Mouse (Mus musculus) hindbrain, embryonic 12.5 days (tissue): ENCODE measurements around the gene Lsm7. TPM values are rescaled to one million over a fixed set of nuclear protein-coding genes. Genes with fewer than 3 reads are reported as not detected.

ENCODE experiments used
- ATAC-seq: fragments of 200-750 bp; cut with Nextera tagmentation; 2 replicates; pipeline ENCODE4 v1.8.0; 2017; ENCODE audit warnings: moderate TSS enrichment; ENCODE audit not compliant: low FRiP score
- H3K27ac ChIP-seq: fragments of 300-500 bp; sonication (generic); 2 replicates; pipeline ENCODE4 v1.5.1; 2016; ENCODE audit warnings: mild to moderate bottlenecking
- H3K27me3 ChIP-seq: fragments of 300-500 bp; sonication (generic); 2 replicates; pipeline ENCODE4 v1.6.1; 2016; ENCODE audit warnings: mild to moderate bottlenecking
- H3K36me3 ChIP-seq: fragments of 300-500 bp; sonication (generic); 2 replicates; pipeline ENCODE4 v1.6.1; 2016; ENCODE audit warnings: mild to moderate bottlenecking
- H3K4me1 ChIP-seq: fragments of 300-500 bp; sonication (generic); 2 replicates; pipeline ENCODE4 v1.6.1; 2016
- H3K4me2 ChIP-seq: fragments of 300-500 bp; sonication (generic); replicated peaks from 2 replicates; pipeline ENCODE4 v1.6.1; 2016; ENCODE audit warnings: mild to moderate bottlenecking
- H3K4me3 ChIP-seq: fragments of 300-500 bp; sonication (generic); 2 replicates; pipeline ENCODE4 v1.5.1; 2016; ENCODE audit warnings: mild to moderate bottlenecking
- H3K9ac ChIP-seq: fragments of 300-500 bp; sonication (generic); 2 replicates; pipeline ENCODE4 v1.6.1; 2016; ENCODE audit warnings: mild to moderate bottlenecking, moderate library complexity
- H3K9me3 ChIP-seq: fragments of 300-500 bp; sonication (generic); replicated peaks from 2 replicates; pipeline ENCODE4 v1.6.1; 2016; ENCODE audit warnings: mild to moderate bottlenecking
- WGBS: fragments of 180-500 bp; shearing (Covaris S2); methylation state at CpG from one replicate; pipeline ENCODE4 v1.1.7; 2016; 5-methylcytosine and 5-hydroxymethylcytosine counted together
- polyA plus RNA-seq: library from polyadenylated mRNA; unstranded; fragments of >200 nt; fragmentation: Nextera tagmentation; extraction: Ambion mirVana; gene quantifications from 2 replicates; pipeline ENCODE4 v1.2.1, GENCODE M21; 2016

Gene Lsm7
- polyA plus RNA-seq = 214 and 250 TPM in 2 replicates

DNA sequence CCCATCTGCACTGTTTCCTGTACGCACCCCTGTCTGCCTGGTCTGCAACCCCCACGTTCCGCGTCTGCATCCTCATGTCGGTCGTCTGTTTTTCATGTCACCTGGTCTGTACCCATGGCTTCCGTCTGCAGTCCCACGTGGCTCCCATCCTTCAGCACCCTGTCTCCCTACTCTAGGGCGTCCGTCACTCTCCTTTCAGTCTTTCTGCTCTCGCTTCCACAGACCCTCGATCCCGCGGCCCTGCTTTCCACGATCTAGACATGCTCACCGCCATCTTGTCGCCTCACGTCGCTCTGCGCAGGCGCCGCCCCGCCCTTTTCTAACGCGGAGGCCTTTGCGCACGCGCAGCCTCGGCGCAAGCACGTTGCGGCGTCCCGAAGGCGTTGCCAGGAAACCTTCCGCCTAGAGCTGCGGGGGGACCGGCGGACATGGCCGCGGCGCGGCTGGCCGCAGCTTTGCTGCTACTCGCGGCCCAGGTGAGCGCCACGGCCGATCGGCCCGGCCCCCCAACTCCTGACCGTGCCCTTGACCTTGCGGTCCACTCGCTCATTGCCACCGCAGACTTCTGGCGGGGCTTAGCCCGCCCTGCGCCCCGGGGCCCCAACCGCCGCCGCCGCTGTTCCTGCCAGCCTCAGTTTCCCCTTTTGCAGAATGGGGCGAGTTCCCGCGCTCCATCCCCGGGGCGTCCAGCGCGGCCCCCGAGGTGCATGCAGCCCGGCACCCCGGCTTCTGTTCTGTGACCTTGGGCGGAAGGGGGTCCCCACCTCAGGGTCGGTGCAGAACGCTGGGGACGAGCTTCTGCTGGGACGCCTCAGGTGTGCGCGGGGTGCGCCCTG, at the start of gene Lsm7, which contains the start of gene Sppl2b:
Gene Lsm7 (minus strand): TSS at position 297 of the 836 bp plus-strand sequence.
Gene Sppl2b (plus strand): TSS at position 363 of the 836 bp plus-strand sequence.
- H3K27me3 ChIP-seq = no peaks in the 10 kb centered on the region; the same call in 1 of the 2 replicates
- peak within 1 kb of the TSS; percentile 79 for H3K4me3 ChIP-seq
- H3K9me3 ChIP-seq = no peaks in the 10 kb centered on the region
- WGBS = under 1% methylated on average over 79 of the region's 81 CpGs
- peak within 1 kb of the TSS; percentile 88 for H3K4me2 ChIP-seq
- peaks cover 40% of the 10 kb centered on the region for H3K4me1 ChIP-seq
- ATAC-seq = peak; percentile 76
- H3K36me3 ChIP-seq = peaks cover 25% of the 10 kb centered on the region
- H3K9ac ChIP-seq = peak within 1 kb of the TSS; percentile 86
- peak within 1 kb of the TSS; percentile 32 for H3K27ac ChIP-seq

- Histone ChIP-seq H3K36me3 (peaks cover 76% of the 10 kb centered on the region), H3K9me3 (no peaks in the 10 kb centered on the region), H3K4me3 (no peak overlapping the region; the same call in 1 of the 2 replicates), H3K27ac (no peak overlapping the region), H3K27me3 (no peaks in the 10 kb centered on the region), H3K4me2 (no peak overlapping the region), H3K4me1 (peaks cover 3% of the 10 kb centered on the region), H3K9ac (no peak overlapping the region)
- ATAC-seq = no peak
- 92% methylated on average over 11 of the region's 11 CpGs for WGBS
Measured at GRCm38 (mm10) chr10:80904709-80905108, 49.7 kb upstream of the Lsm7 start.

- no peak overlapping the region for H3K9ac ChIP-seq
- no peak overlapping the region; the same call in 1 of the 2 replicates for H3K4me3 ChIP-seq
- 88% methylated on average over 28 of the region's 28 CpGs for WGBS
- no peak for ATAC-seq
- H3K27me3 ChIP-seq = no peaks in the 10 kb centered on the region
- no peaks in the 10 kb centered on the region for H3K9me3 ChIP-seq
- no peak overlapping the region for H3K27ac ChIP-seq
- H3K4me1 ChIP-seq = peaks cover 8% of the 10 kb centered on the region
- no peak overlapping the region for H3K4me2 ChIP-seq
- H3K36me3 ChIP-seq = peaks cover 76% of the 10 kb centered on the region
Measured at GRCm38 (mm10) chr10:80904004-80904693, 49.1 kb upstream of the Lsm7 start.

DNA sequence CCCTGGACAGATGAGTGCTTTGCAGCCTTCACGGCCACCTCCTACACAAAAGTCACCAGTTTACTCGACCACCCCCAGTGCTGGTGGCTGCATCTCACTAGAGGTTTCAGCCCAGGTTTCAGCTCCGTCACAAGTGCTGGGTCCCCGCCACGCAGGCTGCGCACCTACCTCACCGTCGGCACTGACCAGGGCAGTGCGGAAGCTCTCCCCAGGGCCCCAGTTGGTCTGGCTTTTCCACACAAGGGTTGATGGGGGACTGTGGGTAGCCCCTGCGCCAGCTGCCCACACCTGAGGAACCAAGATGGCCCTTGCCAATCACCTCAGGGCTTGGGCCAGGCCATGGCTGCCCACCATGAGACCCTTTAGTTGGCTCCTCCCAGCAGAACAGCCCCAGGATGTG, 48.3 kb upstream of the Lsm7 start:
- Histone ChIP-seq H3K27ac (no peak overlapping the region), H3K36me3 (peaks cover 75% of the 10 kb centered on the region), H3K4me2 (no peak overlapping the region), H3K4me1 (peaks cover 16% of the 10 kb centered on the region), H3K9ac (no peak overlapping the region), H3K4me3 (no peak overlapping the region), H3K9me3 (no peaks in the 10 kb centered on the region), H3K27me3 (no peaks in the 10 kb centered on the region)
- 91% methylated on average over 10 of the region's 10 CpGs for WGBS
- ATAC-seq = no peak

GRCm38 (mm10) chr10:80902273-80902940, 47.4 kb upstream of the Lsm7 start:
- H3K27me3 ChIP-seq = no peaks in the 10 kb centered on the region
- no peak overlapping the region for H3K4me2 ChIP-seq
- H3K9me3 ChIP-seq = no peaks in the 10 kb centered on the region
- peaks cover 20% of the 10 kb centered on the region for H3K4me1 ChIP-seq
- peaks cover 73% of the 10 kb centered on the region for H3K36me3 ChIP-seq
- H3K4me3 ChIP-seq = no peak overlapping the region
- no peak overlapping the region for H3K27ac ChIP-seq
- no peak for ATAC-seq
- H3K9ac ChIP-seq = no peak overlapping the region
- 95% methylated on average over 9 of the region's 9 CpGs for WGBS

GRCm38 (mm10) chr10:80901409-80902272, 46.6 kb upstream of the Lsm7 start:
- Histone ChIP-seq H3K4me2 (peak overlapping the region; percentile 28), H3K27ac (peak overlapping the region; percentile 69), H3K4me1 (peaks cover 20% of the 10 kb centered on the region), H3K36me3 (peaks cover 68% of the 10 kb centered on the region), H3K9ac (peak overlapping the region; percentile 15; the same call in 1 of the 2 replicates), H3K27me3 (no peaks in the 10 kb centered on the region), H3K9me3 (no peaks in the 10 kb centered on the region), H3K4me3 (no peak overlapping the region)
- no peak; the same call in 1 of the 2 replicates for ATAC-seq
- WGBS = 91% methylated on average over 19 of the region's 19 CpGs

DNA sequence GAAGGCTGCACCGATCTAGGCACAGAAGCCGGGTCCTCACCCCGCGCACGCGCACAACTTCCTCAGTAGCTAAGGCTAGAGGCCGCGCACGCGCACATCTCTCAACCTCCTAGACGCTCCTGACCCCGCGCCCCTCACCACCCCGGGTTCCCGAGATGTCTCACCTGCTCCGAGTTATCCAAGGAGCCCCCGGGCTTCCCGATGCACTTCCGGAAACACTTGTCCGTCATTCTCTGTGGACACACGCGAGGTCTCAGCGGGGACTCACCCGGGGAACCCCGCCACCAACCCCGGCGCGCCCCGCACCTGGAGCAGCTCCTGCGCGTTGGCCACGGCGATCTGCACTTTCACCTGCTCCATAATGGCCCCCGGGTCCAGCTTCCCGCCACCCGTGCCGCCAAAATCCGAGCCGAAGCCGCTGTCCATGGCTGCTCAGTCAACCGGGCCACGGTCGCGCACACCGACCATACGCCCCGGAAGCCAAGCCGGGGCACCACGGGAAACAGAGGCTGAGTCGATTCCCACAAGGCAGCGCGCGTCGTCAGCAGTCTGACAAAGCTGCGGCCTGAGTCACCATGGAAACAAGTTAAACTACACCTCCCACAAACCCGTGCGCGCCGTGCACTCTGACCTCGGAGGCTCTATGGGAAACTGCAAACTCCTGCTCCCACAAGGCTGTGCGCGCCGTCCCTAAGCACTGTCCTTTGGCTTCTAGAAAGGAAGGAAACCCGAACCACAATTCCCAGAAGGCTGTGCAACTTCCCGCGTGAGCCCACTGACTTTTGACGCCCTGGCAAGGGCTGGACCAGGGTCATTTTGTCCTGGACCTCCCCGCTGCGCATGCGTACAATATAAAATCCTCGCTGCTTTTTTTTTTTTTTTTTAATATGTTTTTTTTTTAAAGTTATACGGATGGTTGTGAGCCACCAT, 45.6 kb upstream of the Lsm7 start, which contains the start of gene Timm13:
Gene Timm13 (minus strand): TSS at position 652 of the 930 bp plus-strand sequence.
- peak within 1 kb of the TSS; percentile 94 for H3K4me2 ChIP-seq
- peaks cover 20% of the 10 kb centered on the region for H3K4me1 ChIP-seq
- peak within 1 kb of the TSS; percentile 73 for H3K9ac ChIP-seq
- WGBS = under 1% methylated on average over 72 of the region's 72 CpGs
- peak within 1 kb of the TSS; percentile 67 for H3K4me3 ChIP-seq
- H3K27me3 ChIP-seq = no peaks in the 10 kb centered on the region
- ATAC-seq = peak; percentile 94
- no peaks in the 10 kb centered on the region for H3K9me3 ChIP-seq
- peaks cover 58% of the 10 kb centered on the region for H3K36me3 ChIP-seq
- H3K27ac ChIP-seq = peak within 1 kb of the TSS; percentile 83

DNA sequence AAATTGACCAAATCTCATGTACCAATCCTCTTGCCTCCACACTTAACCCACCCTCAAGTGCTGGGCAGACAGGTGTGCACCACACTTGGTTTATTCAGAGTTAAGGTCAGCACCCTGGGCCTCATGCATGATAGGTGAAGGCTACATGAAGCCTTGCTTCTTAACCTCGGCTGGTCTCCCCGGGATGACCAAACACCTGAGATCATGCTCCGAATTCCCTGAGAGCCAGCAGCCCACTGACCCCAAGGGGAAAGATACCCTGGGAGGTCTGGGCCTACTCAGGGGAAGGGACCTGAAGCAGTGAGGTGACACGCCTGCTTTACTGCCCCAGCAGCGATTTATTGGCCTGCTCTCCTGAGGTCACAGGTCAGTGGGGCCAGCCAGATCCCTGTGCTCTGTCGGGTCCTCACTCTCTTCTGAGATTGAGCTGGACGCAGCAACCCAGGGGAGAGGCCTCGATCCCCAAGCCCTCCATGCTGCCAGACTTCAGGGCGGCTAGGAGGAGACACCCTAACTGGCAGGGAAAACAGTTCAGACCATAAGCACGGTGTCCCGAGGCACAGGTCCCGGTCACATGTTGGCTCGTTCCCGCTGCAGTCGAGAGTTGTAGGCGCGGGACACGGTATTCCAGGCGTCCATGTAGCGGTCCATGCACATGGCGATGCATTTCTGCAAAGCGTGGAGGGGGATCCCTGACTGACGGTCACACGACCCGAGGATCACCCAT, 44.7 kb upstream of the Lsm7 start:
- peak overlapping the region; percentile 83 for H3K27ac ChIP-seq
- no peak; the same call in 1 of the 2 replicates for ATAC-seq
- peaks cover 50% of the 10 kb centered on the region for H3K36me3 ChIP-seq
- 16% methylated on average over 25 of the region's 25 CpGs for WGBS
- H3K9ac ChIP-seq = peak overlapping the region; percentile 73
- H3K4me3 ChIP-seq = peak overlapping the region; percentile 67
- H3K4me2 ChIP-seq = peak overlapping the region; percentile 94
- H3K9me3 ChIP-seq = no peaks in the 10 kb centered on the region
- no peaks in the 10 kb centered on the region for H3K27me3 ChIP-seq
- H3K4me1 ChIP-seq = peaks cover 20% of the 10 kb centered on the region

GRCm38 (mm10) chr10:80899074-80899473, 44.1 kb upstream of the Lsm7 start:
- H3K27ac ChIP-seq = no peak overlapping the region
- no peaks in the 10 kb centered on the region for H3K9me3 ChIP-seq
- H3K9ac ChIP-seq = peak overlapping the region; percentile 73; the same call in 1 of the 2 replicates
- H3K4me3 ChIP-seq = peak overlapping the region; percentile 67; the same call in 1 of the 2 replicates
- ATAC-seq = no peak
- peaks cover 44% of the 10 kb centered on the region for H3K36me3 ChIP-seq
- 92% methylated on average over 8 of the region's 8 CpGs for WGBS
- no peaks in the 10 kb centered on the region for H3K27me3 ChIP-seq
- peaks cover 20% of the 10 kb centered on the region for H3K4me1 ChIP-seq
- H3K4me2 ChIP-seq = peak overlapping the region; percentile 94; the same call in 1 of the 2 replicates
